In the genomic region with DNA sequence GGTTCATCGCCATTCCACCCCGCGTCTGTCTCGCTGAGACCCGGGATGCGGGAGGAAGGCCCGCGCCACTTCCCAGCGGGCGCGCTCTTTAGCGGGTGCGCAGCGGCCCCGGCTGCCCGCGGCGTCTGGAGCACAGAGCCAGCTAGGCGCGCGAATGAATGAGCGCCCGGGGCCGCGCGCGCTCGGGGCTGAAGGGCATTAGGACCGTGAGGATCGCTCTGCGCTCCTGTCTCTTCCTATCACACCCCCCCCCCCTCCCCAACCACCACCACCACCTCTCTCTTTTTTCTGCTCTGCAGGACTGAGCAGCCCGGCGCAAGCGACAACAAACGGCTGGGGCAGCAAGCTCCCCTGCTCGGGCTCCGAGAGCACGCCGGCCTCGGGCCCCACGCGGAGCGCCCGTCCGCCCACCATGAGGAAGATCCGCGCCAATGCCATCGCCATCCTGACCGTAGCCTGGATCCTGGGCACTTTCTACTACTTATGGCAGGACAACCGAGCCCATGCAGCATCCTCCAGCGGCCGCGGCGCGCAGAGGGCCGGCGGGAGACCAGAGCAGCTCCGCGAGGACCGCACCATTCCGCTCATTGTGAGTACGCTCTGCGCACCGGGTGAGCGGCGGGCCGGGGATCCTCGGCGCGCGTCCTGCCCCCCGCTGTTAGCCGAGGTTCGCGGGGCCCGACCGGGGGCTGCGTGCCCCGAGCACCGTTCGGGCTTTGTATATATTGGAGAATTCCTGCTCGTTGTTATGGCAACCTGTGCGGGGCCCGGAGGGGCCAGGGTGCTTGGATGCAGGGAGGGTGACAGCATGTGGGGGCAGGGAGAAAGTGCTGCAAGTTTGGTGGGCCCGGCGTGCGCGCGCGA, we compare ENCODE assay signal across 9 mouse cellular contexts. TPM values are rescaled to one million over a fixed set of nuclear protein-coding genes. Genes with fewer than 3 reads are reported as not detected.
DNase-seq lines count a peak whose midpoint lies in the region; ATAC-seq and TF ChIP-seq lines count a peak whose summit lies in the region.
"Had no signal": no experiment of that assay in that cellular context is flagged by ENCODE, and none has a peak within 500 bp of the region (broad histone marks: within the 10 kb centered on the region; RNA-seq: fewer than 3 reads in every experiment).

No protein-coding gene starts in this region.

- TF ChIP-seq CTCF in layer of hippocampus, adult 2 months (conservative IDR thresholded peaks at IDR 0.05): no peak

- H3K27ac ChIP-seq in lung, embryonic 15.5 days: no peak overlapping the region
- H3K27ac ChIP-seq in forebrain, embryonic 16.5 days (ENCODE audit: low read length): peak overlapping the region; percentile 87
- peak overlapping the region; percentile 96 for H3K27ac ChIP-seq in layer of hippocampus, adult 2 months
- H3K27ac ChIP-seq in stomach, embryonic 16.5 days (ENCODE audit: low read length): no peak overlapping the region; the same call in 1 of the 2 replicates

- no peaks in the 10 kb centered on the region for H3K9me3 ChIP-seq in lung, embryonic 15.5 days
- no peaks in the 10 kb centered on the region for H3K9me3 ChIP-seq in forebrain, embryonic 16.5 days (ENCODE audit: control insufficient read depth, low read length)
- no peaks in the 10 kb centered on the region for H3K9me3 ChIP-seq in stomach, embryonic 16.5 days (replicated peaks; ENCODE audit: control insufficient read depth, low read length)

- H3K4me2 ChIP-seq in lung, embryonic 15.5 days: peak overlapping the region; percentile 99
- H3K4me2 ChIP-seq in forebrain, embryonic 16.5 days (ENCODE audit: low read length): peak overlapping the region; percentile 76
- H3K4me2 ChIP-seq in stomach, embryonic 16.5 days (ENCODE audit: low read depth, low read length): peak overlapping the region; percentile 94

- no peak for DNase-seq in lung, adult 18-20 months
- DNase-seq in cerebellum, adult 18-20 months: peak; percentile 65 to 72
- DNase-seq in layer of hippocampus, adult 2 months (ENCODE audit: low spot score in 2 of 2): peak in 1 of 2 experiments; percentile 72
- peak; percentile 77 for DNase-seq in mesoderm, embryonic 11.5 days (ENCODE audit: low read depth, low spot score)
- DNase-seq in thymus, postnatal 36 days: no peak

- WGBS in lung, embryonic 15.5 days: under 1% methylated on average over 90 of the region's 90 CpGs
- WGBS in forebrain, embryonic 16.5 days: under 1% methylated on average over 87 of the region's 90 CpGs
- WGBS in stomach, embryonic 16.5 days: under 1% methylated on average over 90 of the region's 90 CpGs

- peaks cover 27% of the 10 kb centered on the region for H3K4me1 ChIP-seq in lung, embryonic 15.5 days
- peaks cover 15% of the 10 kb centered on the region for H3K4me1 ChIP-seq in forebrain, embryonic 16.5 days (replicated peaks; ENCODE audit: control insufficient read depth, insufficient read depth, low read length)
- H3K4me1 ChIP-seq in stomach, embryonic 16.5 days (ENCODE audit: control insufficient read depth, insufficient read depth, low read length): no peaks in the 10 kb centered on the region; the same call in 1 of the 2 replicates

- H3K4me3 ChIP-seq in lung, embryonic 15.5 days: peak overlapping the region; percentile 64
- peak overlapping the region; percentile 87 for H3K4me3 ChIP-seq in forebrain, embryonic 16.5 days (replicated peaks; ENCODE audit: low read length)
- peak overlapping the region; percentile 95 for H3K4me3 ChIP-seq in layer of hippocampus, adult 2 months
- H3K4me3 ChIP-seq in stomach, embryonic 16.5 days (replicated peaks; ENCODE audit: low read length): peak overlapping the region; percentile 59

- peaks cover 65% of the 10 kb centered on the region for H3K27me3 ChIP-seq in lung, embryonic 15.5 days
- H3K27me3 ChIP-seq in forebrain, embryonic 16.5 days (replicated peaks; ENCODE audit: control insufficient read depth, insufficient read depth, low read length): no peaks in the 10 kb centered on the region
- peaks cover 48% of the 10 kb centered on the region for H3K27me3 ChIP-seq in stomach, embryonic 16.5 days (ENCODE audit: control insufficient read depth, insufficient read depth, low read length)

- ATAC-seq in lung, embryonic 15.5 days (ENCODE audit: borderline replicate concordance, extremely low read depth, low FRiP score, low TSS enrichment): peak; percentile 63; the same call in 1 of the 2 replicates
- ATAC-seq in forebrain, embryonic 16.5 days: peak; percentile 89
- ATAC-seq in stomach, embryonic 16.5 days (ENCODE audit: insufficient read depth, low FRiP score): peak; percentile 54; the same call in 1 of the 2 replicates

- no peaks in the 10 kb centered on the region for H3K36me3 ChIP-seq in lung, embryonic 15.5 days
- H3K36me3 ChIP-seq in forebrain, embryonic 16.5 days (ENCODE audit: control insufficient read depth, insufficient read depth): no peaks in the 10 kb centered on the region
- H3K36me3 ChIP-seq in stomach, embryonic 16.5 days (ENCODE audit: control insufficient read depth, insufficient read depth, low read length): no peaks in the 10 kb centered on the region

- H3K9ac ChIP-seq in lung, embryonic 15.5 days: peak overlapping the region; percentile 57
- peak overlapping the region; percentile 79 for H3K9ac ChIP-seq in forebrain, embryonic 16.5 days (replicated peaks; ENCODE audit: low read depth, low read length)
- peak overlapping the region; percentile 68 for H3K9ac ChIP-seq in stomach, embryonic 16.5 days (ENCODE audit: low read length)

RNA-seq across cellular contexts. Expression of gene Galnt16, which starts 0.9 kb away (rescaled TPM):
- 12.3 TPM in 2 replicates for polyA plus RNA-seq in lung, embryonic 15.5 days (2015; fragmentation: Nextera tagmentation; extraction: Ambion mirVana)
- 22.4 and 28.5 TPM in 2 replicates for polyA plus RNA-seq in forebrain, embryonic 16.5 days (2015; fragmentation: Nextera tagmentation; extraction: Ambion mirVana)
- total RNA-seq in layer of hippocampus, adult 2 months (2021): 100 to 1,000 TPM; 166 to 181 TPM
- 14.8 and 15.6 TPM in 2 replicates for polyA plus RNA-seq in stomach, embryonic 16.5 days (2015; fragmentation: Nextera tagmentation; extraction: Ambion mirVana)
- total RNA-seq: neutrophil, adult 5-6 weeks had no signal

RNA-seq across cellular contexts. Expression of gene Exd2, which starts 56.1 kb away (rescaled TPM):
- 27.3 and 29.2 TPM in 2 replicates for polyA plus RNA-seq in lung, embryonic 15.5 days (2015; fragmentation: Nextera tagmentation; extraction: Ambion mirVana)
- polyA plus RNA-seq in forebrain, embryonic 16.5 days (2015; fragmentation: Nextera tagmentation; extraction: Ambion mirVana): 59.3 and 71.0 TPM in 2 replicates
- 100 to 1,000 TPM; 105 to 122 TPM for total RNA-seq in layer of hippocampus, adult 2 months (2021)
- 26.5 and 28.0 TPM in 2 replicates for polyA plus RNA-seq in stomach, embryonic 16.5 days (2015; fragmentation: Nextera tagmentation; extraction: Ambion mirVana)

Comparison
In these comparisons a context has a peak if more than half of its experiments do, and no peak if none do; other contexts are left out.
1. H3K27ac ChIP-seq: peak in forebrain, embryonic 16.5 days (single experiment) and layer of hippocampus, adult 2 months (single experiment); none in lung, embryonic 15.5 days (single experiment) and stomach, embryonic 16.5 days (single experiment).
2. DNase-seq: peak in cerebellum, adult 18-20 months (2 of 2) and mesoderm, embryonic 11.5 days (single experiment); none in lung, adult 18-20 months (0 of 2) and thymus, postnatal 36 days (0 of 2).
3. Peak in every context shown above with its lines, with median percentiles within 50 percentile points of each other: ATAC-seq, H3K4me2 ChIP-seq, H3K4me3 ChIP-seq and H3K9ac ChIP-seq.